15 mouse cellular contexts compared by ENCODE assay signal in the genomic region with DNA sequence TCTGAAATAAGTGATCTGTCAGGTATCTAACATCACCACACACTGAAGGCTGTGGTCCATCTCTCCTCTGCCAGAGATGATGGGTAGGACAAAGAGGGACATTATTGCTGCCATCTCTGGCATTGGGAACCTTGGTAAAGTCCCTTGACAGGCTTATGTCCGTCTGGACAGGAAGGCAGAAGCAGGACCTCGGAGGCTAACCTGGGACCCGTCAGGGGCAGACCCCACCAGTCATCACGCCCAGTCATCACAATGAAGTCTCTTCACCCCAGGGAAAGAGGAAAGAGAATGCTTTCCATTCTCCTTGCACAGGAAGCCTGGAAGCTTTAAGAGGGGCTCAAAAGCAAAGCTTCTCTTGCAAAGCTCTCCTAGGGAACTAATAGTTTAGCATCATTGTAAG.
"Had no signal": no experiment of that assay in that cellular context is flagged by ENCODE, and none has a peak within 500 bp of the region (broad histone marks: within the 10 kb centered on the region; RNA-seq: fewer than 3 reads in every experiment).

No protein-coding gene starts in this region.

- H3K27ac ChIP-seq: kidney, postnatal 0 days; limb, embryonic 12.5 days; limb, embryonic 15.5 days; liver, embryonic 14.5 days; macrophage; midbrain, embryonic 15.5 days; neural tube, embryonic 13.5 days; stomach, embryonic 15.5 days had no signal

- H3K4me1 ChIP-seq: limb, embryonic 12.5 days; limb, embryonic 15.5 days had no signal

- H3K27me3 ChIP-seq: limb, embryonic 12.5 days; limb, embryonic 15.5 days; midbrain, embryonic 15.5 days; neural tube, embryonic 13.5 days; stomach, embryonic 15.5 days had no signal

- DNase-seq: kidney, adult 18-20 months; kidney, postnatal 25 days; liver, postnatal 0 days; right cerebral cortex, postnatal 25 days; spleen, adult 18-20 months; thymus, postnatal 25 days had no signal

- H3K36me3 ChIP-seq: limb, embryonic 12.5 days; limb, embryonic 15.5 days; stomach, embryonic 15.5 days had no signal

- H3K9me3 ChIP-seq: limb, embryonic 12.5 days; limb, embryonic 15.5 days; midbrain, embryonic 15.5 days; stomach, embryonic 15.5 days had no signal

- H3K4me3 ChIP-seq: limb, embryonic 12.5 days; limb, embryonic 15.5 days; midbrain, embryonic 15.5 days; myocyte; neural tube, embryonic 13.5 days; stomach, embryonic 15.5 days had no signal
